Mouse (Mus musculus): ENCODE results near the gene Lyve1. TPM values are rescaled to one million over a fixed set of nuclear protein-coding genes. Genes with fewer than 3 reads are reported as not detected.
A peak's percentile ranks its signal among the peaks of the same experiment; 100 is the strongest.

Lyve1 gene
- polyA plus RNA-seq, 1 experiment: 3.4 TPM

DNA sequence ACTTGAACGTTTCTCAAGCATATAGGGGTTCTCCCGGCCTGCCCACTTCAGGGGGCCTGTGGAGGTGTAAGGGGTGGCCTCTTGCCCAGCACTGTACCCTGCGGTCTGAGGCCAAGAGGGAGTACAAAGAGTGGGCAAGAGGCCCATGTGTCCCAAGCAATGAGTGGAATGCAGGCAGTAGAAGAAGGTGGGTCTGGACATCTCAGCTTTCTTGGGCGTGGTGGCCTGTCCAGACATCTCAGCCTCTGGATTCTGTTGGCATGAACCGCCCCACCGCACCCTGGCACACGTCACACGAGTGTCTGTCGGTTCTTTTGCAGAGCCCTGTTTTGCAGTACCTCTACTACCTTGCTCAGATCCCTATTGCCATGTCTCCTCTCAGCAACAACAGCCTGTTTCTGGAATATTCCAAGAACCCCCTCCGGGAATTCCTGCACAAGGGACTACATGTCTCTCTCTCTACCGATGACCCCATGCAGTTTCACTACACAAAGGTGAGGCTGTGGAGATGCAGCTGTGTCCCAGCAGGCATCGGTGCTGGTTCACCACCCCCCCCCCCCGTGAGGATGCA lies 55.5 kb downstream of the Lyve1 start:
- 95% methylated on average over 13 of the region's 13 CpGs for WGBS
- Histone ChIP-seq H3K36me3 (ENCODE audit: control insufficient read depth, insufficient read depth, low read length) (no peaks in the 10 kb centered on the region), H3K27ac (ENCODE audit: control insufficient read depth, insufficient read depth, low read length) (no peak overlapping the region), H3K4me3 (ENCODE audit: control insufficient read depth, insufficient read depth, low read length) (no peak overlapping the region), H3K4me1 (replicated peaks; ENCODE audit: control insufficient read depth, insufficient read depth, low read length) (no peaks in the 10 kb centered on the region), H3K27me3 (ENCODE audit: control insufficient read depth, insufficient read depth, low read length) (no peaks in the 10 kb centered on the region)
- no peak for DNase-seq
- TF ChIP-seq CTCF (IDR thresholded peaks at IDR 0.05; ENCODE audit: borderline replicate concordance, control insufficient read depth, extremely low read depth, insufficient read depth, low read length, poor library complexity) (no peak), POLR2A (IDR thresholded peaks at IDR 0.05; ENCODE audit: control insufficient read depth, extremely low read depth, insufficient read depth, low read length, poor library complexity) (no peak)

DNA sequence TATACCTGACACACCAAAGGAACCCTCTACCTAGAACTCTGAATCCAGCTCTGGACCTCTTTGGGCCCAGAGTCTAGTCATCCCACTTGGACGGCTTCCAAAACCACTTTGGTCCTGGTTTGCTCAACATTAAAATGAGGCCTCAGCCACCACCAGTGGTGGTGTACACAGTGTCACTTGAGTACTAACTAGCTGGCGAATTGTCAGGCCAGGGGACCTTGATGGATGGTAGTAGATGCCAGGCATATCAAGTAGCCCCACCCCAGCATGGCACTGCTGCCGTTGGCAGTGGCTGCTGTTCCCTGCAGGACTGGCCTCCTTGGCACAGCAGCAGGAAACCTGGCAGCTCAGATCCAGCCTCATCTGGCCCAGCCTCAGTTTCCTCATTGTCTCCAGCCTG lies 58.8 kb downstream of the Lyve1 start:
- DNase-seq: no peak
- no peaks in the 10 kb centered on the region for H3K27me3 ChIP-seq (ENCODE audit: control insufficient read depth, insufficient read depth, low read length)
- no peak overlapping the region for H3K4me3 ChIP-seq (ENCODE audit: control insufficient read depth, insufficient read depth, low read length)
- TF ChIP-seq POLR2A (IDR thresholded peaks at IDR 0.05; ENCODE audit: control insufficient read depth, extremely low read depth, insufficient read depth, low read length, poor library complexity) (no peak), CTCF (IDR thresholded peaks at IDR 0.05; ENCODE audit: borderline replicate concordance, control insufficient read depth, extremely low read depth, insufficient read depth, low read length, poor library complexity) (no peak)
- no peaks in the 10 kb centered on the region for H3K4me1 ChIP-seq (replicated peaks; ENCODE audit: control insufficient read depth, insufficient read depth, low read length)
- H3K27ac ChIP-seq (ENCODE audit: control insufficient read depth, insufficient read depth, low read length): no peak overlapping the region
- no peaks in the 10 kb centered on the region for H3K36me3 ChIP-seq (ENCODE audit: control insufficient read depth, insufficient read depth, low read length)
- 50% methylated on average over 3 of the region's 3 CpGs for WGBS

DNA sequence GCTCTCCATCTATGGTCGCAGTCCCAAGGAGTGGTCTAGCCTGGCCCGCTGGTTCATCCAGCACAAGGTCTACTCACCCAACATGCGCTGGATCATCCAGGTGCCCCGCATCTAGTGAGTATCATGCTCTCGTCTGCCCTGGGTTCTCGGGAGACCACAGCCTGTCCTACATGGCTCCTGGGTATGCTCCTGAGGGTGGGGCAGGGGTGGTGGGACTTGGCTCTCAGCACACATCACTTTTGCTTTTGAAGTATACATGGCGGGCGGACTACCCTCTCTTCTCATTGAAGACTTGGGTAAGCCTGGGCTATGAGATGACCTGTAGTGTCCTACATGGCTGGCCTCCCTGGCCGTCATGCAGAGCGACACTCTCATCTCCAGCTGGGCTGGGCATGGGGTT lies 59.9 kb downstream of the Lyve1 start:
- Histone ChIP-seq H3K27ac (ENCODE audit: control insufficient read depth, insufficient read depth, low read length) (no peak overlapping the region), H3K36me3 (ENCODE audit: control insufficient read depth, insufficient read depth, low read length) (no peaks in the 10 kb centered on the region), H3K4me1 (replicated peaks; ENCODE audit: control insufficient read depth, insufficient read depth, low read length) (no peaks in the 10 kb centered on the region), H3K4me3 (ENCODE audit: control insufficient read depth, insufficient read depth, low read length) (no peak overlapping the region), H3K27me3 (ENCODE audit: control insufficient read depth, insufficient read depth, low read length) (no peaks in the 10 kb centered on the region)
- 96% methylated on average over 10 of the region's 10 CpGs for WGBS
- no peak for DNase-seq
- no peak for TF ChIP-seq CTCF (IDR thresholded peaks at IDR 0.05; ENCODE audit: borderline replicate concordance, control insufficient read depth, extremely low read depth, insufficient read depth, low read length, poor library complexity)
- no peak for TF ChIP-seq POLR2A (IDR thresholded peaks at IDR 0.05; ENCODE audit: control insufficient read depth, extremely low read depth, insufficient read depth, low read length, poor library complexity)

DNA sequence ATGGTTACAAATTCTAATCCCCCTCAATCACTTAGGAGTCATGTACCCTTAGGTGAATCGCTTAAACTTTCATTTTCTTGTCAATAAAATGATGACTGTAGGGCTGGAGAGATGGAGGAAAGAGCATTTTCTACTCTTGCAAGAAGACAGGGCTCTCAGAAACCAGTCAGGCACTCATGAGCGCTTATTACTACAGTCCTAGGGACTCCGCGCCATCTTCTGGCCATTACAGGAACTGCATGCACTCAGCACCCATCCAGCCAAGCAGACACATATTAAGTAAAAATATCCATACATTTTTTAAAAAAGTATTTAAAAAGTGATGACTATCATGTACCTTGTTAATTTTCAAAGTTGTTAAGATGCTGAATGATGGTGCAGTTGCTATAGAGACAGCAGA lies 62.0 kb downstream of the Lyve1 start:
- DNase-seq: peak; percentile 74
- H3K27ac ChIP-seq (ENCODE audit: control insufficient read depth, insufficient read depth, low read length): no peak overlapping the region
- TF ChIP-seq POLR2A (IDR thresholded peaks at IDR 0.05; ENCODE audit: control insufficient read depth, extremely low read depth, insufficient read depth, low read length, poor library complexity) (no peak), CTCF (IDR thresholded peaks at IDR 0.05; ENCODE audit: borderline replicate concordance, control insufficient read depth, extremely low read depth, insufficient read depth, low read length, poor library complexity) (no peak)
- peaks cover 12% of the 10 kb centered on the region for H3K4me1 ChIP-seq (replicated peaks; ENCODE audit: control insufficient read depth, insufficient read depth, low read length)
- 2% methylated on average over 4 of the region's 4 CpGs for whole genome bisulfite sequencing
- no peak overlapping the region for H3K4me3 ChIP-seq (ENCODE audit: control insufficient read depth, insufficient read depth, low read length)
- H3K27me3 ChIP-seq (ENCODE audit: control insufficient read depth, insufficient read depth, low read length): no peaks in the 10 kb centered on the region
- H3K36me3 ChIP-seq (ENCODE audit: control insufficient read depth, insufficient read depth, low read length): no peaks in the 10 kb centered on the region

Other genes starting within 250 kb of the Lyve1 start
- gene Sbf2, start 248.3 kb downstream of the Lyve1 start, polyA plus RNA-seq (2012; rRNA removed): 6.3 and 8.8 TPM in 2 replicates
- 12.0 and 14.1 TPM in 2 replicates for gene Adm, start 235.6 kb downstream of the Lyve1 start, polyA plus RNA-seq (2012; rRNA removed)
- 6.8 and 9.8 TPM in 2 replicates for gene Ampd3, start 95.0 kb downstream of the Lyve1 start, polyA plus RNA-seq (2012; rRNA removed)
- 14.8 and 16.6 TPM in 2 replicates for gene Rnf141, start 18.8 kb downstream of the Lyve1 start, polyA plus RNA-seq (2012; rRNA removed)
- gene Mrvi1, start 119.2 kb upstream of the Lyve1 start, polyA plus RNA-seq (2012; rRNA removed): 3.2 and 4.2 TPM in 2 replicates
- gene Ctr9, start 165.7 kb upstream of the Lyve1 start, polyA plus RNA-seq (2012; rRNA removed): 16.2 and 16.7 TPM in 2 replicates
- 128 and 152 TPM in 2 replicates for gene Eif4g2, start 219.8 kb upstream of the Lyve1 start, polyA plus RNA-seq (2012; rRNA removed)